Mouse (Mus musculus): Measurements from ENCODE around the gene Snapc3. TPM values are rescaled to one million over a fixed set of nuclear protein-coding genes. Genes with fewer than 3 reads are reported as not detected.

Gene Snapc3
- total and polyA plus RNA-seq, 3 experiments: 18.2 to 28.7 (median 18.8) TPM

GRCm38 (mm10) chr4:83385091-83385490 lies 32.4 kb upstream of the Snapc3 start:
- no peak for DNase-seq (ENCODE audit: extremely low read depth)
- Histone ChIP-seq H3K79me2 (replicated peaks; ENCODE audit: control insufficient read depth, extremely low read depth, insufficient read depth, poor library complexity, severe bottlenecking) (no peaks in the 10 kb centered on the region), H3K9ac (ENCODE audit: insufficient read depth, low read depth) (no peak overlapping the region), H3K9me3 (replicated peaks; ENCODE audit: low read length) (peaks cover 3% of the 10 kb centered on the region), H3K4me3 (replicated peaks in 1 of 3; ENCODE audit: low read depth in 2 of 3, low read length in 2 of 3, poor library complexity in 1 of 3) (no peak overlapping the region), H3K4me1 (ENCODE audit: control insufficient read depth in 1 of 2, insufficient read depth in 2 of 2) (no peaks in the 10 kb centered on the region), H3K4me2 (ENCODE audit: insufficient read depth, low read depth, poor library complexity, severe bottlenecking) (no peak overlapping the region), H3K36me3 (replicated peaks in 1 of 2; ENCODE audit: control insufficient read depth in 1 of 2, insufficient read depth in 1 of 2, low read length in 1 of 2) (no peaks in the 10 kb centered on the region), H3K27me3 (replicated peaks) (no peaks in the 10 kb centered on the region), H3K27ac (ENCODE audit: insufficient read depth, low read depth) (no peak overlapping the region)
- dilution Hi-C loops (cut with MboI; ENCODE audit: extremely low pct_ligation_motif_present, extremely low pct_unique_long_range_greater_than_20kb, low sequenced_read_pairs): no loop called here
- in situ Hi-C loops (cut with MboI; ENCODE audit: low pct_ligation_motif_present, low pct_unique_long_range_greater_than_20kb, low sequenced_read_pairs): no loop called here
- TF ChIP-seq HCFC1 (IDR thresholded peaks at IDR 0.05; ENCODE audit: low read depth, low read length) (no peak), RCOR1 (conservative IDR thresholded peaks at IDR 0.05; ENCODE audit: low read depth, low read length) (no peak), EP300 (IDR thresholded peaks at IDR 0.05; ENCODE audit: low read length) (no peak), ELF1 (IDR thresholded peaks at IDR 0.05; ENCODE audit: low read depth, low read length) (no peak)

GRCm38 (mm10) chr4:83390551-83390950 lies 27.0 kb upstream of the Snapc3 start:
- Histone ChIP-seq H3K4me1 (ENCODE audit: control insufficient read depth in 1 of 2, insufficient read depth in 2 of 2) (peaks cover 0 to 8% of the 10 kb centered on the region in 2 experiments; a peak in 2 of 4 replicates), H3K9ac (ENCODE audit: insufficient read depth, low read depth) (no peak overlapping the region), H3K79me2 (replicated peaks; ENCODE audit: control insufficient read depth, extremely low read depth, insufficient read depth, poor library complexity, severe bottlenecking) (no peaks in the 10 kb centered on the region), H3K4me3 (replicated peaks in 1 of 3; ENCODE audit: low read depth in 2 of 3, low read length in 2 of 3, poor library complexity in 1 of 3) (no peak overlapping the region), H3K9me3 (replicated peaks; ENCODE audit: low read length) (peaks cover 3% of the 10 kb centered on the region), H3K36me3 (replicated peaks in 1 of 2; ENCODE audit: control insufficient read depth in 1 of 2, insufficient read depth in 1 of 2, low read length in 1 of 2) (no peaks in the 10 kb centered on the region), H3K4me2 (ENCODE audit: insufficient read depth, low read depth, poor library complexity, severe bottlenecking) (no peak overlapping the region), H3K27ac (ENCODE audit: insufficient read depth, low read depth) (no peak overlapping the region), H3K27me3 (replicated peaks) (no peaks in the 10 kb centered on the region)
- DNase-seq (ENCODE audit: extremely low read depth): no peak
- TF ChIP-seq BHLHE40 (IDR thresholded peaks at IDR 0.05; ENCODE audit: low read depth, low read length): no peak
- no peak for TF ChIP-seq ZMIZ1 (IDR thresholded peaks at IDR 0.05; ENCODE audit: low read depth, low read length)
- no peak for TF ChIP-seq MAZ (IDR thresholded peaks at IDR 0.05; ENCODE audit: low read depth, low read length)
- no peak for TF ChIP-seq GABPA (IDR thresholded peaks at IDR 0.05; ENCODE audit: insufficient replicate concordance, low read depth, low read length)
- no peak for TF ChIP-seq CHD2 (IDR thresholded peaks at IDR 0.05; ENCODE audit: low read length)
- no peak for TF ChIP-seq RCOR1 (conservative IDR thresholded peaks at IDR 0.05; ENCODE audit: low read depth, low read length)
- no peak for TF ChIP-seq USF1 (IDR thresholded peaks at IDR 0.05; ENCODE audit: low read depth, low read length)
- TF ChIP-seq RAD21 (IDR thresholded peaks at IDR 0.05; ENCODE audit: low read depth, low read length): no peak
- TF ChIP-seq KAT2A (IDR thresholded peaks at IDR 0.05; ENCODE audit: insufficient replicate concordance, low read length): no peak
- no peak for TF ChIP-seq NRF1 (IDR thresholded peaks at IDR 0.05; ENCODE audit: low read depth, low read length)
- TF ChIP-seq ETS1 (conservative IDR thresholded peaks at IDR 0.05; ENCODE audit: low read depth, low read length): no peak
- no peak for TF ChIP-seq IRF4 (IDR thresholded peaks at IDR 0.05; ENCODE audit: low read depth, low read length)
- no peak for TF ChIP-seq ZNF384 (IDR thresholded peaks at IDR 0.05; ENCODE audit: low read depth, low read length)
- TF ChIP-seq POLR2AphosphoS2 (IDR thresholded peaks at IDR 0.05; ENCODE audit: low read depth, low read length): no peak
- TF ChIP-seq MEF2A (IDR thresholded peaks at IDR 0.05; ENCODE audit: borderline replicate concordance, low read depth, low read length): no peak
- no peak for TF ChIP-seq ELF1 (IDR thresholded peaks at IDR 0.05; ENCODE audit: low read depth, low read length)
- no peak for TF ChIP-seq TBP (conservative IDR thresholded peaks at IDR 0.05; ENCODE audit: low read depth, low read length)
- TF ChIP-seq PAX5 (IDR thresholded peaks at IDR 0.05; ENCODE audit: low read length): no peak
- TF ChIP-seq SMC3 (IDR thresholded peaks at IDR 0.05; ENCODE audit: low read depth, low read length): no peak
- dilution Hi-C loops (cut with MboI; ENCODE audit: extremely low pct_ligation_motif_present, extremely low pct_unique_long_range_greater_than_20kb, low sequenced_read_pairs): no loop called here
- in situ Hi-C loops (cut with MboI; ENCODE audit: low pct_ligation_motif_present, low pct_unique_long_range_greater_than_20kb, low sequenced_read_pairs): no loop called here

Measured in CH12.LX (cell line).